Mouse (Mus musculus) embryonic facial prominence, embryonic 13.5 days (tissue): ENCODE results near the gene Iqck. TPM values are rescaled to one million over a fixed set of nuclear protein-coding genes. Genes with fewer than 3 reads are reported as not detected.

Experiments
- ATAC-seq: fragments of 200-750 bp; cut with Nextera tagmentation; 2 replicates; pipeline ENCODE4 v1.8.0; 2017; ENCODE audit warnings: low read depth; ENCODE audit not compliant: insufficient number of reproducible peaks, insufficient read depth, low FRiP score, low TSS enrichment
- H3K27ac ChIP-seq: fragments of 300-500 bp; sonication (generic); 2 replicates; pipeline ENCODE4 v1.5.1; 2015; ENCODE audit warnings: moderate library complexity, mild to moderate bottlenecking, inconsistent platforms
- H3K27me3 ChIP-seq: fragments of 300-500 bp; sonication (generic); 2 replicates; pipeline ENCODE4 v1.6.1; 2015; ENCODE audit warnings: mild to moderate bottlenecking, inconsistent platforms
- H3K36me3 ChIP-seq: fragments of 300-500 bp; sonication (generic); 2 replicates; pipeline ENCODE4 v1.6.1; 2015; ENCODE audit warnings: mild to moderate bottlenecking, inconsistent platforms
- H3K4me1 ChIP-seq: fragments of 300-500 bp; sonication (generic); 2 replicates; pipeline ENCODE4 v1.6.1; 2015; ENCODE audit warnings: inconsistent platforms
- H3K4me2 ChIP-seq: fragments of 300-500 bp; sonication (generic); 2 replicates; pipeline ENCODE4 v1.6.1; 2015; ENCODE audit warnings: moderate library complexity, mild to moderate bottlenecking, inconsistent platforms
- H3K4me3 ChIP-seq: fragments of 300-500 bp; sonication (generic); 2 replicates; pipeline ENCODE4 v1.5.1; 2015; ENCODE audit warnings: mild to moderate bottlenecking, inconsistent platforms
- H3K9ac ChIP-seq: fragments of 300-500 bp; sonication (generic); 2 replicates; pipeline ENCODE4 v1.6.1; 2015; ENCODE audit warnings: mild to moderate bottlenecking, inconsistent platforms
- H3K9me3 ChIP-seq: fragments of 300-500 bp; sonication (generic); 2 replicates; pipeline ENCODE4 v1.6.1; 2016; ENCODE audit warnings: inconsistent platforms
- whole genome bisulfite sequencing: fragments of 180-500 bp; shearing (Covaris S2); methylation state at CpG from one replicate; pipeline ENCODE4 v1.1.7; 2015; ENCODE audit warnings: mixed read lengths; 5-methylcytosine and 5-hydroxymethylcytosine counted together
- polyA plus RNA-seq: library from polyadenylated mRNA; unstranded; fragments of >200 nt; fragmentation: Nextera tagmentation; extraction: Ambion mirVana; gene quantifications from 2 replicates; pipeline ENCODE4 v1.2.1, GENCODE M21; 2015

Gene Iqck
- polyA plus RNA-seq, 1 experiment from 2014 or later, result 3.0 TPM

DNA sequence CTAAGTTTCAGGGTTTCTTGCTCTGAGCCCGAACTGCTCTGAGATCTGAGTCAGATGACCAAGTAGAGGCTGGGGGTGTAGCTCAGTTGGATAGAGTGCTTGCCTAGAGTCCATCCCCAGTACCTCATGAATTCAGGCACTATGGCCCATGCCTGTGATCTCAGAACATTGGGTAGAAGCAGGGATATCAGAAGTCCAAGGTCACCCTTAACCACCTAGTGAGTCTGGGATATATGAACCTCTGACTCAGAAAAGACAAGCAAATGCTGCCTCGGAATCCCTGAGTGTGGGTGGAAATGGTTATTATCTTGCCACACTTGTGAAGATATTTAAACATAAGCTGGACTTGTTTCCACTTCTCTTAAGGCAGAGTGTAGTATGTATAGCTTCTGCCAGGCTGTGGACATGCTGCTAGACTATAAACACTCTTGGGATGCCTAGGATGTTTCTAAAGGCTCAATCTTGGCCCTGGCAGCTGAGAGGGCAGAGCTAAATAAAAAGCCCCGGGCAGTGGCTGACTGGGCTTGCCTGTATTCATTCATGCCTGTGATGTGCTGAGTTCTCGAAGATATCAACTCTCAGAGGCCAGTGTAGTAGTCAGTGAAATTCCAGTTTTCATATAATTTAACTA lies 101.2 kb downstream of the Iqck start:
- H3K4me1 ChIP-seq, result no peaks in the 10 kb centered on the region
- H3K9ac ChIP-seq, result no peak overlapping the region
- no peak overlapping the region for H3K4me3 ChIP-seq
- no peak overlapping the region for H3K27ac ChIP-seq
- no peak for ATAC-seq
- WGBS, result 70% methylated on average over 4 of the region's 4 CpGs
- no peaks in the 10 kb centered on the region for H3K27me3 ChIP-seq
- no peaks in the 10 kb centered on the region for H3K9me3 ChIP-seq
- no peaks in the 10 kb centered on the region for H3K36me3 ChIP-seq
- no peak overlapping the region for H3K4me2 ChIP-seq

- Histone ChIP-seq H3K9me3 (no peaks in the 10 kb centered on the region), H3K9ac (no peak overlapping the region), H3K36me3 (no peaks in the 10 kb centered on the region), H3K4me1 (no peaks in the 10 kb centered on the region), H3K4me2 (no peak overlapping the region), H3K27me3 (no peaks in the 10 kb centered on the region), H3K27ac (no peak overlapping the region), H3K4me3 (no peak overlapping the region)
- ATAC-seq, result no peak
- 46% methylated on average over 7 of the region's 7 CpGs for WGBS
These were observed 103.7 kb downstream of the Iqck start for GRCm38 (mm10) chr7:118959209-118959608.

DNA sequence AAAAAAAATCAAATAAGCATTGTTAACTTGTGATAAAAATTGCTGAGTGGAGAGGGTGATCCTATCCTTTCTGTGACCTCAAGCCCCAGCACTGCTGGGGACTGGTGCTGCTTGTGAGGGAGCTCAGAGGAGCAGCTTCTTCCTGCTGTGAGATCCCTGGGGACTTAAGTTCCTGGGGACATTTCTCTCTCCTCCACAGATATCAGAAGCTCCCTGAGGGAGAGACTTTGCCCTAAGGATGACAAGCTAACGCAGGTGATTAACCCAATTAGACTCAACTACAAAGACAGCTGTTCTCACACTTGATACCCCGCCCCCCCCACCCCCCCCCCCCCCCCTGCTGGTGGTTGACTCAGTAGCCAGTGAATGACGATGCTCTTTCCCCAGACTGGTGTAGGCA lies 109.2 kb downstream of the Iqck start:
- Histone ChIP-seq H3K36me3 (no peaks in the 10 kb centered on the region), H3K4me3 (no peak overlapping the region), H3K9me3 (no peaks in the 10 kb centered on the region), H3K4me1 (no peaks in the 10 kb centered on the region), H3K9ac (no peak overlapping the region), H3K27me3 (no peaks in the 10 kb centered on the region), H3K4me2 (no peak overlapping the region), H3K27ac (no peak overlapping the region)
- WGBS, result 0% methylated on average over 3 of the region's 3 CpGs
- ATAC-seq, result no peak

GRCm38 (mm10) chr7:118965198-118965597 lies 109.6 kb downstream of the Iqck start:
- ATAC-seq, result no peak

GRCm38 (mm10) chr7:118968870-118969269 lies 113.3 kb downstream of the Iqck start:
- Histone ChIP-seq H3K9me3 (no peaks in the 10 kb centered on the region), H3K27ac (no peak overlapping the region), H3K4me3 (no peak overlapping the region), H3K27me3 (no peaks in the 10 kb centered on the region), H3K9ac (no peak overlapping the region), H3K4me2 (no peak overlapping the region), H3K4me1 (no peaks in the 10 kb centered on the region), H3K36me3 (peaks cover 23% of the 10 kb centered on the region)
- WGBS, result 85% methylated on average over 3 of the region's 3 CpGs
- ATAC-seq, result no peak

More at GRCm38 (mm10) chr7:118965198-118965597, 109.6 kb downstream of the Iqck start:
- WGBS, result 36% methylated on average over 7 of the region's 7 CpGs
- no peaks in the 10 kb centered on the region for H3K4me1 ChIP-seq
- H3K27ac ChIP-seq, result no peak overlapping the region
- no peak overlapping the region for H3K9ac ChIP-seq
- no peaks in the 10 kb centered on the region for H3K36me3 ChIP-seq
- H3K4me2 ChIP-seq, result no peak overlapping the region
- H3K9me3 ChIP-seq, result no peaks in the 10 kb centered on the region
- H3K27me3 ChIP-seq, result no peaks in the 10 kb centered on the region
- H3K4me3 ChIP-seq, result no peak overlapping the region

DNA sequence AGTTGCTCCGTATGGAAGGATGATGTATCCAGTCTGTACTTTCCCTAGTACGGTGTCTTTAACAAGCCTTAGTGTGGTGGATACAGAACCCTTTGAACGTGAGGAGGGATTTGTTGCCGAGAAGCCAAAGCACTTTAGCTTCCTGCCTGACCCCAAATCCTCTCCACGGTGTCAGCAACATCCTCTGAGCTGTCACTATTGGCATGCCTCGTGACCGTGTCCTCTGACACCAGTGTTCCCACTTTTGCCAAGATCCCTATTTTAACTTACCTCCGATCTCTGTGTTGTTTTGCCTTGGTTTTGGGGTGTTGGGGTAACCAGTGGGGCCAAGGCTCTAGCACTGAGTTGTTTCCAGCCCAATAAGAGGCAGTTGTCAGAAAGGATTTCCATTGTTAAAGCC lies 115.9 kb downstream of the Iqck start:
- no peak for ATAC-seq
- H3K9me3 ChIP-seq, result no peaks in the 10 kb centered on the region
- H3K4me1 ChIP-seq, result peaks cover under 1% of the 10 kb centered on the region; the same call in 1 of the 2 replicates
- 77% methylated on average over 8 of the region's 8 CpGs for WGBS
- H3K9ac ChIP-seq, result no peak overlapping the region
- H3K4me2 ChIP-seq, result no peak overlapping the region
- peaks cover 49% of the 10 kb centered on the region for H3K36me3 ChIP-seq
- no peak overlapping the region for H3K4me3 ChIP-seq
- H3K27me3 ChIP-seq, result no peaks in the 10 kb centered on the region
- H3K27ac ChIP-seq, result no peak overlapping the region

DNA sequence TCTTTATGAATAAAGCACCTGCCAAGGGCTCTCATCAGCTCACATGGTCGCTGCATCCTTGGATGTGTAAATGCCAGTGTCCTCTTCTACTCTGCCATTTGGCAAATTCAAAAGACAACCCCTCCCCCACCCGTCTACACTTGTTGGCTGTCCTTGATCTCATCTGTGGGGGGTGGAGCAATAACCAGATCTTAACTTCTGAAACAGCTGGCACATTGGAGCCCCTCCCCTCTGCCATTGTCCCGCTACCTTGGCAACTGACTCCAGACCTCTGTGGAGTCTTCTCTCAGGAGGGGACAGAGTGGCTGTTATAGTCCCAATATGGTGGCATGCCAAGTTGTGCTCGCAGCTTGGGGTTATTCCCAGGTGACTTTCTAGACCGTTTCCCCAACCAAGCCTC lies 116.8 kb downstream of the Iqck start:
- Histone ChIP-seq H3K9me3 (no peaks in the 10 kb centered on the region), H3K36me3 (peaks cover 54% of the 10 kb centered on the region), H3K27ac (no peak overlapping the region), H3K9ac (no peak overlapping the region), H3K4me2 (no peak overlapping the region), H3K4me1 (peaks cover 9% of the 10 kb centered on the region), H3K27me3 (no peaks in the 10 kb centered on the region), H3K4me3 (no peak overlapping the region)
- ATAC-seq, result no peak
- 84% methylated on average over 5 of the region's 5 CpGs for WGBS

GRCm38 (mm10) chr7:118973377-118973776 lies 117.8 kb downstream of the Iqck start:
- peaks cover 65% of the 10 kb centered on the region for H3K36me3 ChIP-seq
- no peaks in the 10 kb centered on the region for H3K27me3 ChIP-seq
- H3K4me1 ChIP-seq, result peaks cover 11% of the 10 kb centered on the region
- no peak for ATAC-seq
- no peak overlapping the region for H3K4me2 ChIP-seq
- WGBS, result 87% methylated on average over 4 of the region's 4 CpGs
- H3K9me3 ChIP-seq, result no peaks in the 10 kb centered on the region
- H3K27ac ChIP-seq, result no peak overlapping the region
- no peak overlapping the region for H3K4me3 ChIP-seq
- no peak overlapping the region for H3K9ac ChIP-seq

- no peaks in the 10 kb centered on the region for H3K27me3 ChIP-seq
- H3K36me3 ChIP-seq, result peaks cover 84% of the 10 kb centered on the region
- peaks cover 11% of the 10 kb centered on the region for H3K4me1 ChIP-seq
- H3K4me3 ChIP-seq, result no peak overlapping the region
- no peak overlapping the region for H3K9ac ChIP-seq
- H3K27ac ChIP-seq, result no peak overlapping the region
- no peaks in the 10 kb centered on the region for H3K9me3 ChIP-seq
- H3K4me2 ChIP-seq, result no peak overlapping the region
- 80% methylated on average over 3 of the region's 3 CpGs for WGBS
- ATAC-seq, result no peak
These were observed 120.3 kb downstream of the Iqck start for GRCm38 (mm10) chr7:118975837-118976236.

GRCm38 (mm10) chr7:118976414-118977166 lies 121.0 kb downstream of the Iqck start:
- peaks cover 11% of the 10 kb centered on the region for H3K4me1 ChIP-seq
- no peak for ATAC-seq
- WGBS, result 30% methylated on average over 14 of the region's 14 CpGs
- H3K4me3 ChIP-seq, result no peak overlapping the region
- no peaks in the 10 kb centered on the region for H3K27me3 ChIP-seq
- 0 out of 2 replicates have a peak overlapping the region, but pooled peaks have one; percentile 22 for H3K27ac ChIP-seq
- H3K4me2 ChIP-seq, result no peak overlapping the region
- H3K36me3 ChIP-seq, result peaks cover 84% of the 10 kb centered on the region
- H3K9me3 ChIP-seq, result no peaks in the 10 kb centered on the region
- H3K9ac ChIP-seq, result no peak overlapping the region

GRCm38 (mm10) chr7:118977167-118977543 lies 121.6 kb downstream of the Iqck start:
- Histone ChIP-seq H3K4me1 (peaks cover 11% of the 10 kb centered on the region), H3K4me3 (no peak overlapping the region), H3K4me2 (no peak overlapping the region), H3K36me3 (peaks cover 90% of the 10 kb centered on the region), H3K9me3 (no peaks in the 10 kb centered on the region), H3K27me3 (no peaks in the 10 kb centered on the region), H3K27ac (no peak overlapping the region), H3K9ac (no peak overlapping the region)
- WGBS, result 72% methylated on average over 10 of the region's 10 CpGs
- no peak for ATAC-seq

- no peak overlapping the region for H3K4me3 ChIP-seq
- H3K36me3 ChIP-seq, result peaks cover 92% of the 10 kb centered on the region
- 90% methylated on average over 7 of the region's 7 CpGs for WGBS
- no peaks in the 10 kb centered on the region for H3K9me3 ChIP-seq
- H3K4me1 ChIP-seq, result peaks cover 11% of the 10 kb centered on the region
- no peak for ATAC-seq
- no peak overlapping the region for H3K27ac ChIP-seq
- no peak overlapping the region for H3K4me2 ChIP-seq
- H3K27me3 ChIP-seq, result no peaks in the 10 kb centered on the region
- no peak overlapping the region for H3K9ac ChIP-seq
These were observed 123.6 kb downstream of the Iqck start for GRCm38 (mm10) chr7:118979121-118979520.
